Mouse (Mus musculus) embryo, embryonic 11 days (tissue): ENCODE results near the gene Iqsec1.

Experiments
- DNase-seq: peaks from one replicate; pipeline ENCODE4 v3.0.0-alpha.2; 2015

Iqsec1 gene

DNA sequence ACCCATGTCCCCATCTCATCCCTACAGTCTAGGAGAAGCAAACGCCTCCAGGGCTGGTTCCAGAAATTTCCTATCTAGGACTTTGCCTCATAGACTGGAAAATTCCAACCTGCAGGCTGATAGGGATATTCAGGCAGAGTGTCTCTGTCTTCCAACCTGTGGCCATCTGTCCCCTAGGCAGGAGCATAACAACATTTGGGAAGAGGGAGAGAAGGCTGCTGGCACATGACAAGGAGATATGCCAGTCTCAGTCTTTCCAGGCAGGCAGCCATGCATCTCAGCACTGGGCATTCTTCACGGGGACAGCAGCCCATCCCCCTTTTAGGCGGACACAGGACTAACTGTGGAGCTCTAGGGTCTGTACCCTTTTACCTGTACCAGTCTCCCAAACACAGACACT, 176.4 kb downstream of the Iqsec1 start:
- no peak for DNase-seq

DNA sequence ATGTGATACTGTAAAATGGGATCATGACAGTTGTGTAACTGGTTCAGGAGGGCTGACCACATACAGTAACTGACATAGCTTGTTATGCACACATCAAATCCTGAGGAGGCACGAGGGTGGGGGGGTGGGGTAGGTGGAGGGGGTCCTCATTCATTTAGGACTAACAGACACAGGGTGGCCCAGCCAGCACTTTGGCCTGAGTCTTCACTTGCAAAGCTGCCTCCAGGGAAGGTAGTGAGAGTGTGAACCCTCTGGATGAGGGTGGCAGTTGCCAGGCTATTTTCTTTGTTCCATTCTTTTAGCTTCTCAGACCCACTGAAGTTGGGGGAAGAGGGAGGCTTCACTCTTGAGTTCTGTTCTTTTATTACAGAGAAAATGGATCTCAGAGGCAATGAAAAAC, 177.9 kb downstream of the Iqsec1 start:
- no peak for DNase-seq

- peak; percentile 93 for DNase-seq
Measured at GRCm38 (mm10) chr6:90809960-90810362, 178.5 kb downstream of the Iqsec1 start.

GRCm38 (mm10) chr6:90809077-90809840, 179.2 kb downstream of the Iqsec1 start:
- no peak for DNase-seq

- DNase-seq = peak; percentile 54
Measured at GRCm38 (mm10) chr6:90808544-90808943, 179.9 kb downstream of the Iqsec1 start.

GRCm38 (mm10) chr6:90808134-90808533, 180.4 kb downstream of the Iqsec1 start:
- DNase-seq = no peak

DNA sequence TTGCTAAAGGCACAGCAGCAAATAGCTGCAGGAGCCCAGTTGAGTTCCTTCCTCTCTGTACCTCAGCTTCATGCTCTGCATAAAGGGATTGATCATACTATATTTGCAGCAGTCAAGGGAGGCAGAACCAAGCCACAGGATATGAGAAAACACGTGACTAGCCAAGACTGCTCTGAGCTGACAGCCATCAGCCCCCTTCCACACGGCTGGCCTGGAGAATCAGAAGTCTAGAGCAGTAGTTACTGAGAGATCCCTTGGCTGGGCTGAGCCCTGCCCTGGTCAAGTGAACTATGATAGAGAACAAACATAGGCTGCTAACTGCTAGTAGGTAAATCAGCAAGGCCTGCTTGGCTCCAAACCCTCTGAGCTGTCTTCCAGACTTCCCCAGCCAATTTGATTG, 180.9 kb downstream of the Iqsec1 start:
- DNase-seq = no peak

DNA sequence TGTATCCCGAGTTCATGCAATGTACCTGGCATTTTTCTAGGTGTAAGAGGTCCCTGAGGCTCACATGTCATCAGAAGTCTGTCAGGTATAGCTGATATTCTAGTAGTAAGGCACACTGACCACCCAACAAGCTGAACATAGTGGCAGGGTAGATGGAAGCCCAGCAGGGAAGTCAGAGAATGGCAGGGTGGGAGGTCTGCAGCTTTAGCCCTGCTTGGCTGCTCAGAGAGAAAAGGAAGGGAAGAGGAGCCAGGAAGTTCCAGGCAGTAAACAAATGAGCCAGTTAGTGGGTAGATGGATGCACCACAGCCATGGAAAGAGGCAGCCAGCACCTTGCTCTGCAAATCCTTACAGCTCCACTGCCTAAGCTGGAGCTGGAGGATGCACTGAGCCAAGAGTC, 181.7 kb downstream of the Iqsec1 start:
- no peak for DNase-seq

DNA sequence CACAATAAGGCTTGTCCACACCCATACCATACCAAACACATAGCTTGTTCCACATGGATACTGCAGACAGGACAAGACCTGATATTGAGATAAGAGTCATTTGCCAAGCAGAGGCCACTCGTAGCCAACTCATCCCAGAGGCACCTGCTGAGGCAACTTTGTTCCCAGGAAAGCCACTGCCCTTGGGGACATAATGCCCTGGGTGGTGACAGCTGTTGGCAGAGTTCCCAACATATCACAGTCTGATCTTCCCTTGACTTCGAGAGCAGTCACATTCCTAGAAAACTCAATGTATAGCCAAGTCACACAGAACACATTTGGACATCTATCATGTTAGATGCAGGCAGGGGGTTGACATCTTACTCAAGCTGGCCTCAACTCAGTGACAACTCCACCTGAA, 183.4 kb downstream of the Iqsec1 start:
- DNase-seq = no peak

GRCm38 (mm10) chr6:90804646-90805045, 183.8 kb downstream of the Iqsec1 start:
- DNase-seq = no peak

DNA sequence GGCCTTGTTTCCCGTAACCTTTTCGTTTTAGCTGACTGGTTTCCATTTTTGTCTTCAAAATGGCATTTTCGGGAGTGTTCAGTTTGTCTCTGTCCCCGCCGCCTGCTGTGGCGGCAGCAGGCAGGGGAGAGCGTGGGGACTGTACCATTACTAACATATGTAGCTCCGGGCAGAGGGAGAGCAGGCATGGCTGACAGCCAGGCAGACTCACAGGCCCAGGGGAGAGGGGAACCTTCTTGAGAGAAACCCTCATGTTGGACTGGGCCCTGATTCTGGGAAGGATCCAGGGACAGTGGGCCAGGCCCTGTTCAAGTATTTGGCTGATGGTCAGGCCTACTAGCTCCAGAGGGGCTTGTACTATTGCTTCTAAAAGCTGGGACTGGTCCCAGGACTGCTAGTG, 185.9 kb downstream of the Iqsec1 start:
- no peak for DNase-seq

DNA sequence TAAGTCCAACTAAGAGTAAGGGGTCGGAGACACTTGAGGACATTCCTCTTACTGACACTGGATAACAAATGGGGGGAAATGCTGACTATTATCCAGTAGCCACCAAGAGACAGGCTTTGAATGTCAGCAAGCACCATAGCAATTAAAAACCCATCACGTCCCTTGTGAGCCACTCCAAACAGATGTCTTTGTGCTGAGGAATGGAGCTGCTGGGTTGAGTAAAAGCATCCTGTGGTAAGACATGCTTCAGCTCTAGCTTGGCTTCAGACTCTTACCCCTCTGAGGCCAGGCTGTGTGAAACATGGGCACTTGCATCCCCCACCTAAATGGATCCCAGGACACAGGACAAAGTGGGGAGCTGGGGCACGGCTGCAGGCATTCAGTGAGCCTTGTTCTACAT, 186.4 kb downstream of the Iqsec1 start:
- no peak for DNase-seq

DNA sequence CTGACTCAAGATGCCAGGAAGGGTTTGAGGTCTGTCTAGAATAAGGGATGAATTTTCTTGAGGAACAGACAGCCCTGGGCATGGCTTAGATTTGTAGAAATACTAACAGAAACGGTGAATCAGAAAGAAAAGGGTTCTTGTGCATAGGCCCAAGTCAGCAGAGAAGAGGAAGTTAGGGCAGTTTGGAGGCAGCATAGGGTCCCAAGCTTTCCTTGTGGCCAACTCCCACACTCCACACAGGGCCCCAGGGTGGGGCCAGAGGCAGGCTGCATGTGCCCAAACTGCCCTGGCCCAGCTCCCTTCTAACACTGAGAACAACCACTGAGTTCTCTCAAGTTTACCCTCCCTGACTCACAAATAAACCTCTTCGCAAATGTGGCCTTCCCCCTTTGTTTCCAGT, 187.7 kb downstream of the Iqsec1 start:
- DNase-seq = no peak

DNA sequence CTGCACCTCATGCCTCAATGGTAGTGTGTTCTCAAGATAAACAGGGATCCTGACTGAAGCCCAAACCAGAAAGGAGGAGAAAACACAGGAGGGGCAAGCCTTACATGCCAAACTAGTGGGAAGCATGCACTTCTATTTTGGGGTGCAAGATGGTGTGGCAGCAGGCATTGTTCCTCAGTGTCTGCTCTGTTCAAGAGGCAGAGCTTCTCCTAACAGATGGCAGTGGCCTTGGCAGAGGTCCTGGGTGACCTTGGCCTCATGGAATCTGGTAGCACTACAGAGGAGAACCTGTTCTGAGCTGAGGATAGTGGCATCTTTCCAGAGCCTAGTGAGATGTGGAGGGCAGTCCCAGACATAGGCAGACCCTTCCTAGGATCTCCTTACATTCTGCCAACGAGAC, 189.4 kb downstream of the Iqsec1 start:
- DNase-seq = no peak

DNA sequence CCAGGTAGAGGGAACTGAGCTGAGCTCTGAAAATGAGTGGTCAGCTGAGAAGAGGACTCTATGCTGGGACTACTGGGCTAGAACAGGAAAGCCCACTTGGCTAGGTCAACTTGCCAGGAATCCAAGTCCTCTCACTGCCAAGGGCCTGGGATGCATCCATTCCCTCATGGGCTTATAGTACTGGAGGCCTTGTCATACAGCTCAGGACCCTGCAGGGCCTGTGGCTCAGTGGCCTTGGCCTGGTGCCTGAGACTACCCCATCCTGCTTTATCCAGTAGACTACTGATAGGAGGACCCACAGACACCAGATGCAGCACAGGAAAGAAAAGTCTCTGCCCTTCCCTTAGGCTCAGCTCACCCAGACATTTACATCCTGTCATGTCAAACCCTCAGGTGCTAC, 190.3 kb downstream of the Iqsec1 start:
- DNase-seq = no peak

GRCm38 (mm10) chr6:90796902-90797596, 191.4 kb downstream of the Iqsec1 start:
- DNase-seq = no peak

DNA sequence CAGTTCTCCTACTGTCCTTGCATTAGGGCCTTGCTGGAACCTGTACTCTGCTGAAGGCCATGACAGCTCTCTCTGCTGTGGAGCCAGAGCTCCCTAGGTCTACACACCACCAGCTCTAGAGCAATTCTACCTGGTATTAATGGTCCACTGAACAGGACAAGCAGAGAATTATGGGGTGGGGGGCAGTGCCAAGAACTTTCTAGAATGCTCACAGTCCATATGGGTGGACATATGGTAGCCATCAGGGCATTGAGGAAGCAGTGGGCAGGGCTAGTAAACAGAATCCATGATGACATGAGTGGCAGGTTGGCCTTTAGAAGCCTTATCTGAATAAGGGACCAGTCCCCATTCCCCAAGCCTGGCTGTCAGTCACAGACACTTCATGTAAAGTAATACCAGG, 197.6 kb downstream of the Iqsec1 start:
- no peak for DNase-seq

DNA sequence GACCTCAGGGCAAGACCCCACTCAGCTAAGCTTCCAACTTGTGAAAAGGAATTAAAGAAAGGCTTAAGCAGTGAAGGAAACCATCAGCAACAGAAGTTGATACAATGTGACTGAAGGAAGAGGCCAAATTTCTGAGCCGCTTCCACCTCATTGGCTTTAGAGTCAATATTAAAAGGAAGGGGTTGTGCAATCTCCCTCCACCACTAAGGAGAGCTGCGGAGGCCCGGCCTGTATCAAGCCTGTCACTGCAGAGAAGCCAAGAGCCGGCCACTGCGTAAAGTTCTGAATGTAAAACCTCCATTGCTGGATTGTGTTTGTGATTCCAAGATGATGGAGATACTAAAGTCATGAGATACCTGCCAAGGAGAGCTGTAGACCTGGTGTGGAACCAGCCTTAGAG, 199.0 kb downstream of the Iqsec1 start:
- no peak for DNase-seq

GRCm38 (mm10) chr6:90787587-90787986, 200.9 kb downstream of the Iqsec1 start:
- DNase-seq = no peak

DNA sequence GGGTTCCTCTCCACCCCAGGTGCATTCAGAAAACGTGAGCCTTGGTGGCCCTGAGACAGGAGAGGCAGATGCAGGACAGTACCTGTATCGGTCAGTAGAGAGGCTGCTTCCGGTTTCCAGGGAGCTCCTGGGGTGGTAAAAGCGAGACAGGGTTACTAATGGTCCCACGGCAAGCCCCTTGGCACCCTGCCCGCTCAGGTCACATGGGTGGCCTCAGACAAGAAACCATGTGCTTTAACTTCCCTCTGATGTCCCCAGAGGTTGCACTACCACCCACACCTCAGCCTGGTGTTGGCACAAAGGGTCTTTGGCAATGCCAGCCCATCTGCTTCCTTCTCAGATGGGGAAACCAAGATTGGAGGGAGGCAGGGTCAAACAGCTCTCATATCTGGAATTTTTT, 201.4 kb downstream of the Iqsec1 start:
- no peak for DNase-seq

- DNase-seq = peak; percentile 61
Measured at GRCm38 (mm10) chr6:90786589-90786988, 201.9 kb downstream of the Iqsec1 start.

GRCm38 (mm10) chr6:90783945-90784344, 204.5 kb downstream of the Iqsec1 start:
- DNase-seq = no peak

DNA sequence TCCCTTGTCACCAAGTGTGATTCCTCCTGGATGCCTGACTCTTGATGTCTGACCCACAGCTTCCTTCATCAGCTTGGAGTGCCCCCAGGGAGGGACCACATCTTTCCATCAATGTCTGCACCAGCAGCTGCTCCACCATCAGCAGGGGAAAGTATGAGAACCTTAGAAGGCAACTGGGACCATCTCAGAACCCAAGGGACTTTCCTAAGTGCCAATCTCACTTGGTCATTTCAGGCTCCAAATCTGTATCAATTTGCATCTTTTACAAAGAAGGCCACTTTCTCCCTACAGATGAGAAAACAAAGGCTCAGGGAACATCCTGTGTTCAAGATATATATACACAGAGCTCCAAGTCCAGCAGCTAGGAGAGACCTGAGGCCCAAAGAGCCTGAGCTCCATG, 205.3 kb downstream of the Iqsec1 start:
- no peak for DNase-seq

DNA sequence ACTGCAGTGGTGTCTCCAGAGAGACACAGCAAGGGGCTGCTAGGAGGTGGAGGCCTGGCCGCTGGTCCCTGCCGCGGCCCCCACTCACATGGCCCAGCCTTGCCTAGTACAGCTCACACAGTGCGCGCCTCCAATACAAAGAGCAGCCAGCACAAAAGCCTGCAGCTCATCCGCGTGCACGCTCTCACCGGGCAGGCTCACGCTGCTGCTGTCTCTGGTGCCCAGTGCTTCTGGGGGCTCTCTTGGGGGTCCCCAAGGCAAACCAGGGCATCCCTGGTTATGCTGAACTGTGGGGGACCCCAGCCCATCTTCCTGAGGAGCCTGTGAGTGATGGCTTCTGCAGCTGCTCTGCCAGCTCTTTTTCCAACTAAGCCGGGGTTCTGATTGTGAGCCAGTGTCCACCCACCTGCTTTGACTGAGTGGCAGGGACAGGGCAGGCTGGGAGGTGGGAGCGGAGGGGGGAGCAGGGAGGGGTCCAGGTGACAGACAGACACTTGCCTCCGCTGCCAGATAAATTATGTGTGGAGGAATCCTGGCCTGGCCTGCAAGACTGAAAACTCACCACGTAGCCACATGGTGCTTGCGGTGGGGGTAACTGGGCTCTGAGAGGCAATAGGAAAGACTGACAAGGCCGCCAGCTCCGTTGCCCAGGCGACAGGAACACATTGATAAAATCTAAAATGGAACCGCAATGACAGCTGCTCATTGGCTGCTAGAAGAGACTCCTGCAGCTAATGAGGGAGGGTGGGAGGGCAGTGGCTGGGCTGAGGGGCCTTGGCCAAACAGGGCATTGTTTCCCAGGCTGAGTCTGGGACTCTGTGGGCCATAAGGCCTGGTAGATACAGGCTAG, 206.3 kb downstream of the Iqsec1 start:
- DNase-seq = peak; percentile 87
